Mouse (Mus musculus): ENCODE results near the gene Aldh3a2.
A peak's percentile ranks its signal among the peaks of the same experiment; 100 is the strongest.

Gene Aldh3a2

DNA sequence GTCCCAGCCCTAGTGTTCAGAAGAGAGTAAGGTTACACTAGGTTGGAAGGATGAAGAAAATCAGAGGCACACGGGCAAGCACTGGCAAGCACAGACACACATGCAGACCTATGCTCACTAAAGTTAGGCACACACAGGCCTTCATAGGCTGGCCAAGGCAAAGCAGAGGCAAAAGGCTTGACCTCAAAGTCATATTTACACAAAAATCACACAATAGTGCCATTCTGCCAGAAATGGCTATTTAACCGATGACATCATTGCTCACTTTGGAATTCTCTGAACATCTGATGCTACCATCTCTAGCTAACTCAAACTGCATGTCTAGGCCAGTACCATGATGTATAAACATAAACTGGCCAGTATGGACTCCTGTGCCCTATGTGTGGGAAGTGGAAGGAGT, 6.7 kb upstream of the Aldh3a2 start:
- no peak for DNase-seq (ENCODE audit: low spot score)

DNA sequence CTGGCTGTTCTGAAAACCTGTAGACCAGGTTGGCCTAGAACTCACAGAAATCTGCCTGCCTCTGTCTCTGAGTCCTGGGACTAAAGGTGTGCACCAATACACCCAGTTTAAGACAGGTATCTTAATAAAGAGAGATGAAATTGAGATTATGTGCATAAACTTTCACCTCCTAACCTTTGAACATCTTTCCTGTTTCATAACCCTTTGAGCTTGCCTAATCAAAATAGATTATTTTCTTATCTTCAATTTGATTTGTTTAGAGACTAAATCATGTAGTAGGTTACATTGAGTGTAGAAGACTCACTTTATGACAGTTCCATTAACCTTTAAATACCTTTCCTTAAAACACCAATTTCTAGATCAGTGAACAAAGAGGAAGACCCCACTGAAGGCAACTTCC, 4.3 kb upstream of the Aldh3a2 start:
- no peak for DNase-seq (ENCODE audit: low spot score)

- no peak for DNase-seq (ENCODE audit: low spot score)
These were observed 3.1 kb upstream of the Aldh3a2 start for GRCm38 (mm10) chr11:61270406-61270805.

GRCm38 (mm10) chr11:61268626-61269349, 1.5 kb upstream of the Aldh3a2 start:
- no peak for DNase-seq (ENCODE audit: low spot score)

GRCm38 (mm10) chr11:61263841-61264240, 3.4 kb downstream of the Aldh3a2 start:
- DNase-seq (ENCODE audit: low spot score): no peak

DNA sequence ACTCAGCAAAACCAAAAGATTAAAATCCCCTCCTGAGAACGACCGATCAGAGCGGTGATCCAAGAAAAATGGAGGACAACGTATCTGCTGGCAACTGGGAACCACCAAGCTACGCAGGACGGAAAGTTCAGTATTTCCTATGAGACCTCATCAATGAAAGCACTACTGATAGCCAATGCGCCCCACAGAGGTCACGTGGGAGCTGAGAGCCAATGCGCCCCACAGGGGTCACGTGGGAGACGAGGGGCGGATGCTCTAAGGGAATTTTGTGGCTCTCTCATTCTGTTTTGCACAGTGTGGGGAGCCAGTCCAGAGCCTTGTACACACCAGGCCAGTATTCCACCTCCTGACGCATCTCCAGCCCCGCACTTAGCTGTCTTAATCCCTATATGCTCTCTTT, 4.7 kb downstream of the Aldh3a2 start:
- no peak for DNase-seq (ENCODE audit: low spot score)

DNA sequence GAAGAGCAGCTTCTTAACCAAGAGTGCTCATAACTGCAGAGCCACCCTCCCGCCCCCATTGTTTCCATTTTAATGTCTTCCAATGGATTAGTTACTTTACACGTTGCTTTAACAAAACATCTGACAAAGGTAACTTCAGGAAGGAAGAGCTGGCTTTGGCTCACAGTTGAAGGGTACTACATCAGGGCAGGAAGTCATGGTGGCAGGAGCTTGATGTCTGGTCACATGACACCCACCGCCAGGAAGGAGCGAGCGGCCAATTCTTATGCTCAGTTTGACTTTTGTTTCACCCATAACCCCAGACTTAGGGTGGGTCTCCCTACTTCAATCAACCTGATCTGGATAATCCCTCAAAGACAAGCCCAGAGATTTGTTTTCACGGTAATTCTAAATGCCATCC, 8.2 kb downstream of the Aldh3a2 start:
- DNase-seq (ENCODE audit: low spot score): no peak

DNA sequence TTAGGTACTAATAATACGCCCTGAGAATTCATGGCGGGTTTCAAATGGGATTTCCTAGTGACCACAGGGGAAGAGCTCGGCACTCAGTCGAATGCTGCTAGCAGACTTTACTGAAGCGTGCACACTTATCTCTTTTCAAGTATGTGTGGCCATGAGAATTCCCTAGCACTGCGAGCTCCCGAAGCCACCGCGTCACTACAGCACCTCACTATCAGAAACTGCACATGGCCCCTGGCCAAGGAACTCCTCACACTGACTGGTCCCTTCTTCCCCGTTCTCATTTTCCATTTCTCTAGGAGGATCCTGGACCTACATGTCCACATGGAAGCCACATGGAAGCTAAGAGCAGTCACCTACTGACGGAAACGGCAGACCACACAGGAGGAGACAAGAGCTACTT, 14.5 kb downstream of the Aldh3a2 start:
- no peak for DNase-seq (ENCODE audit: low spot score)

GRCm38 (mm10) chr11:61251741-61252140, 15.5 kb downstream of the Aldh3a2 start:
- no peak for DNase-seq (ENCODE audit: low spot score)

DNA sequence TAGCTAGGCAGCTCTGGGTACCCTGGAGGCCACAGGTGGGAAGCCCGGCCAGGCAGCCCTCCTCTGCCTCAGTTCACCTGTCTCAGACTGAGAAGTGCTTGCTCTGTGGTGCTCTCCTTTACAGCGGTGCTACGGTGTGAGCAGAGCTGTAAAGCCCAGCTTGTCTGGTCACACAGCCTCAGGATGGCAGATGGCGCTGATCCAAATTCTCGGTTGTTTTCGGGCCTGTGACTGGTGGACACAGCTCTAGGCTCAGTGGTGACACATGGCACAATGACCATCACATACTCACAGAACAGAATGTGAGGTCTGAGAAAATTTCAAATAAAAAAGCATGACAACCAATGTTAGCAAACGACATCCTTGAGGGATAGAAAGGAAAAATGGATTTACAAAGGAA, 22.9 kb downstream of the Aldh3a2 start:
- no peak for DNase-seq (ENCODE audit: low spot score)

DNA sequence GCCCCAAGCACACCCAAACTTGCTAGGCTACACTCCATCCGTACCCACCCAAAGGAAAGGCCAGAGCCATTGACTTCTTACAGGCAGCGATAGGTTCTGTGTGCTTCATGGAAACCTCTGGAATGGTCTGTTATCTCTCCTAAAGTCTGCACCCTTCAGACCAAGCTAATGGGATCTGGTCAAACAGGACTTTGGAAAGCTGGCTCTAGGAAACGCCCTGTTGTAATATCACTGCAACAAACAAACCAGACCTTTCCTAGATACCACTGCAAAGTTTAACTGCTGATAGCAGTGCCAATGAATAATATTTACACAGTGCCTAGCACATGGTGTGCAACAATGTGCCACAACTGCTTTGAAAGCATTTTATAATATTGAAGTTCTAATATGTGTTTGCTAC, 31.2 kb downstream of the Aldh3a2 start:
- DNase-seq (ENCODE audit: low spot score): no peak

DNA sequence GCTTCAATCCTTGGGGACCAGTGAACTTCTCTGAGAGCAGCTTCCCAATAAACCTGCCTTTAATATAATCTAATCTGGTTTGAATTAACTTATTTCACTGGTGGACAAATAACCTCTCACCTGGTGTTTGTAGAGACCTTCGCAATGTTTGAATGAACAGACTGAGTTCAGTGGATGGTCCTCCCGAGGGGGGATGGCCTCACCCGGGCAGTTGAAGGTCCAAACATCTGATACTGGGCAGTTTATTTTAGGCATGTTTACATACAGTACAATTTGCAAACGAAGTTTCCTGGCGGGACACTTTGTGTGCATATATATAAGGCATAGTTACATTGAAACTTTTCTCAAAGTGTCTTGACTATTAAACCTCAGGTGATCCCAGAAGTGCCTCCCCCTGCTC, 33.1 kb downstream of the Aldh3a2 start:
- no peak for DNase-seq (ENCODE audit: low spot score)

GRCm38 (mm10) chr11:61231329-61231728, 35.9 kb downstream of the Aldh3a2 start:
- DNase-seq (ENCODE audit: low spot score): peak; percentile 85

DNA sequence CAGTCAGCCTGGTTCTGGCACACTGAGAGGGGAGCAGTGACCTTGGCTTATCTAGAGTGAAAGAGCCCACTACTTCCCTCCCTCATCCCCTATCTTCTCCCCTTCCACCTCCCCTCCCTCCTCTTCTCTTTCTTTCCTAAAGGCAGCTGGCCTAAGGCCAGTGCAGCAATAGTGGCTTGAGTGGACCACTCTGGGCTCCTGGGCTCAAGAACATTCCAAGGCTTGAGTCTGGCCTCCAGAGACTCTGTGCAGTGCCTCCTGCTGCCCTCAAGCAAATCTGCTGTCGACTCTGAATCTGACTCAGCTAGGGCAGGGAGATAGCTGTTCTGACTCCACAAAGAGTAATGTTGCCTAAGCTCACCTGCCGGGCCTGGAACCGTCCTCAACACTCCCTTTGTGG, 38.9 kb downstream of the Aldh3a2 start:
- DNase-seq (ENCODE audit: low spot score): no peak

- no peak for DNase-seq (ENCODE audit: low spot score)
These were observed 39.4 kb downstream of the Aldh3a2 start for GRCm38 (mm10) chr11:61227816-61228215.

GRCm38 (mm10) chr11:61225941-61226412, 41.3 kb downstream of the Aldh3a2 start:
- DNase-seq (ENCODE audit: low spot score): no peak

GRCm38 (mm10) chr11:61225511-61225910, 41.8 kb downstream of the Aldh3a2 start:
- no peak for DNase-seq (ENCODE audit: low spot score)

- DNase-seq (ENCODE audit: low spot score): no peak
These were observed 42.4 kb downstream of the Aldh3a2 start for GRCm38 (mm10) chr11:61224907-61225306.

DNA sequence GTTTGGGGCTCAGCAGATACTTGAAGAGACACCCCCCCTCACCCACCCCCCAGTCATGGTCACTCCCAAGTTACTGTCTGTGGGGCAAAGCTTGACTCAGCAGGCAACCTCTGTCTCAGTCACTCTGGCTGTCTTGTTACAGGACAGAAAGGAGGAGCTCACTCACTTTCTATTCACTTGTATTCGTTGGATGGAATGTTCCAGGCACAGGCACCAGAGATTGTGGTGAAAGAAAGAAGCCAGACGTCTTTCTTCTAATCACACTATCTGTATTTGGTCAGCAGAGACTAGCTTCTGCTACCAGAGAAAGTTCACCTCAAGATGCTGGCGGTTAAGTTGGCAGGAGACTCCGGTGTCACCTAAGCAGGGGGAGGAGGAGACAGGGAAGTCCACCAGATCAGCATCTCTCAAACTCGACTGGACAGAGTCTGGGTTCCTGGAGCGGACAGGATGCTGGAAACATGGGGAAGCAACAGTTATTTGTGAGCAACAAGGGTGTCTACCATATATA, 43.0 kb downstream of the Aldh3a2 start:
- no peak for DNase-seq (ENCODE audit: low spot score)

DNA sequence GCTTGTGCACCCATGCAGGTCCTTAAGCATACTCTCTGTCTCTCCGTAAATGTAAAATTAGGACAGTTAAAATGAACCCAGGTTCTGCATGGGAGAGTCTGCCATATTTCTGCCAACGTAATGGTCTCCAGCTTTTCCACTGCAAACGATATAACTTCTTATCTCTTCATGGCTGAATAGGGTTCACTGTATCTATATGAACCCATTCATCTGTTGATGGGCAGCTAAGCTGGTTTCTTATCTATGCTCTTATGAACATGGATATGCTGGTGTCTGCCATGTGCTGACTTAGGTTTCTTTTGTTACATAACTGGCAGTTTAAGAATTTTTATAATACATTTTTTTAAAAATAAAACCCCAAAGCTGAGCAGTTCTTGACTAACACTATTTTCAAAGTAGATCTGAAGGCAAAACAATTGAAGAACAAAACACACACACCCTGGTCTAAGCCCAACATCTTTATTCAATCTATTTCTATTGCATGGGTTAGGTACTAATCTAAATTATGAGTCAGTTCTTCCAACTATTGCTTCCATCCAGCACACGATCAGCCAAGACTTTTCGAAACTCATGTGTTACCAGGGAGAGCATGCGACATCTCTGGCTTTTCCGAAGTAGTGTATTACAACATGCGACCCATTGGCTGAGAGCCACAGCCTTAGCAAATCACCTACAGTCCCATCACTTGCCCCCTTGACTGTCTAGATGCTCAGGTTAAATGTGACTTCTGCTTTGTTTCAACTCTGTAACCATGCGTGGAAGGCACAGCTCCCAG, 44.1 kb downstream of the Aldh3a2 start:
- DNase-seq (ENCODE audit: low spot score): no peak

DNA sequence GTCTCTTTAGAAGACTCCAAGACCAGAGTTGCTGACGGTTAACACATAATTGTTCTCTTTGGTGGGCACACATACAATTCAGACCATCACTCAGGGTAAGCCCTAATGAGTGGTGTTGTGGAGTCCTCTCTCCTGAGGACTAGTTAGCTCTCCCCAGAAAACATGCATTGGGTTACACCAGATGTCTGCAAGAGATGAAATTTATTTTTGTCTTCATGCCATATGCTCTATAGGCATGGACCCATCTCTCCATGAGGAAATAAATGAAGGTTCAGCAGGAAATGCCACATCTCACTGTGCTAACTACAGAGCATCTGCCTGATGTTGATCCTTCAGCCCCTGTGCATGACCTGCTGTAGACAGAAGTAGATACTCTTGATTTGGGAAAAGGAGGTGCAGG, 45.3 kb downstream of the Aldh3a2 start:
- no peak for DNase-seq (ENCODE audit: low spot score)

DNA sequence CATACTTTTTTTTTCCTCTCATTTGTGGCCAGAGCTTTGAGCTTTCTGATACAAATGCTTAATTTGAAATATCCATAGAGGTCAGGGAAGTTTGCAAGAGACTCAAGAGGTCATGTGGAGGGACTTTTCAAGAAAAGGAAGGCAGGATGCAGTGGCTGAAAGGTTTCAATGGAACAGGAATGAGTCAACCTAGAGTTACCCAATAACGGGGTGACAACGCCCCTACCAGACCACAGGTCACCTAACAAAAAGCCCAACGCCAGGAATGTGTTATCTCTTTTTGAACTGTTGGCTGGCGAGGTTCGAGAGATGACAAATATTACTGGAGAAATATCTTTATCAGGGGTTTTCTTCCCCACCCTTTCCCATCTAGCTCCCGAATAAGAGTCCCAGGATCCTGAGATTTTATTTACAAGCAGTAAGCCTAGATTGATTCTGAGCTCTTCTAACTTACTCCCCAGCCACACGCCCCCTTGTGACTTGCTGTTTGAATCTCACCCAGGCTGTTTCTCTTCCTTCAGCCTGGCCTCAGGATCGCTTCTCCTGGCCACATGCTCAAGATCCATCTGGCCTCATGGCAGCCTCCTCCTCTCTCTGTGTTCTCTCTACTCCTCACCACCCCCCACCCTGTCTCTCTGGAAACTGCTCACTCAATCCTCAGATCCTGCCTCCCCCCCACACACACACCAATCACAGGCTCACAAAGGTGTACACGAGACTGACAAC, 46.9 kb downstream of the Aldh3a2 start:
- DNase-seq (ENCODE audit: low spot score): no peak

DNA sequence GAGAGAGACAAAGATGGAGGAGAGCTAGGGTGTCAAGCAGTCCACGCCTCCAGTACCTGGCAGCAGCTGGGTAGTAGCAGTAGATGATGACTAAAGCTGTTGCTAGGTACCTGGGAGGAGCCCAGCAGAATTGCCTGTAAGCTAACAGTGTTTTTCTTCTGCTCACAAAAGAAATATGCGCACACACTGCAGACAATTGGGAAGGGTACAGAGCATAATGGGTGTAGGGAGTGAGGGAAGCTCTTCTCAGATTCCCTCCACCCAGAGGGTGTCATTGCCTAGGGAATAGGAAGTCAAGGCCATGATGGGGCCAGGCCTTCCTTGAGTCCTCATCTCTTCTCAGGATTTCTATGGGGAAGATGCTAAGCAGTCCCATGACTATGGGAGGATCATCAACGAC, 51.3 kb downstream of the Aldh3a2 start:
- DNase-seq (ENCODE audit: low spot score): no peak
